Mouse (Mus musculus) G1E (cell line): ENCODE results near the gene Tia1. TPM values are rescaled to one million over a fixed set of nuclear protein-coding genes. Genes with fewer than 3 reads are reported as not detected.

Source experiments
- ATAC-seq: 2 replicates; pipeline ENCODE4 v1.8.0; 2016; ENCODE audit warnings: mild to moderate bottlenecking; ENCODE audit not compliant: insufficient number of reproducible peaks, poor library complexity, low FRiP score, severe bottlenecking; ENCODE audit errors: extremely low read depth
- DNase-seq: peaks from one replicate; pipeline ENCODE4 v3.0.0; 2012; ENCODE audit warnings: low spot score
- H3K27me3 ChIP-seq: 2 replicates; pipeline ENCODE4 v1.6.1; 2012; ENCODE audit warnings: mild to moderate bottlenecking, low read length, inconsistent platforms; ENCODE audit not compliant: insufficient read depth
- H3K36me3 ChIP-seq: replicated peaks from 2 replicates; pipeline ENCODE3; 2012; ENCODE audit warnings: mild to moderate bottlenecking, inconsistent platforms
- H3K4me1 ChIP-seq: 2 replicates; pipeline ENCODE4 v1.6.1; 2012; ENCODE audit warnings: low read depth, low read length, inconsistent platforms, mixed read lengths; ENCODE audit not compliant: insufficient read depth
- H3K4me3 ChIP-seq: 2 replicates; pipeline ENCODE4 v1.5.1; 2012; ENCODE audit warnings: low read depth, mild to moderate bottlenecking, inconsistent platforms, low read length, moderate library complexity, mixed read lengths
- H3K9me3 ChIP-seq: replicated peaks from 2 replicates; pipeline ENCODE4 v1.6.1; 2012; ENCODE audit warnings: inconsistent platforms
- CTCF ChIP-seq: IDR thresholded peaks from 2 replicates; pipeline ENCODE4 v1.5.1; 2012; ENCODE audit warnings: low read depth, low read length, inconsistent platforms, mixed read lengths
- GATA1 ChIP-seq: IDR thresholded peaks from 2 replicates; pipeline ENCODE4 v1.6.1; 2012; ENCODE audit warnings: borderline replicate concordance, low read length, inconsistent platforms, mixed read lengths
- GATA2 ChIP-seq: IDR thresholded peaks from 2 replicates; pipeline ENCODE4 v1.6.1; 2012; ENCODE audit warnings: low read depth, low read length, inconsistent platforms, borderline replicate concordance
- POLR2AphosphoS5 ChIP-seq: IDR thresholded peaks from 2 replicates; pipeline ENCODE4 v1.6.1; 2012; ENCODE audit warnings: low read depth, low read length, inconsistent platforms; ENCODE audit not compliant: insufficient replicate concordance
- TAL1 ChIP-seq: conservative IDR thresholded peaks from 2 replicates; pipeline ENCODE4 v1.6.1; 2012; ENCODE audit warnings: low read depth, low read length, inconsistent platforms, mixed read lengths
- polyA plus RNA-seq: library from polyadenylated mRNA; stranded (reverse); fragments of >175 nt; gene quantifications from 2 replicates; pipeline ENCODE4 v1.2.3, GENCODE M21; 2012
- total RNA-seq, 2 experiments: library from RNA; stranded (forward) in 1 of 2; stranded (reverse) in 1 of 2; fragments of 200-1000 nt in 1 of 2; fragments of >200 nt in 1 of 2; fragmentation: Nextera tagmentation in 1 of 2; gene quantifications; 2 replicates each; pipeline ENCODE4 v1.2.3; 2014 to 2017

Tia1 gene
- total and polyA plus RNA-seq, 3 experiments: 25.4 to 165 (median 84.0) TPM

- H3K9me3 ChIP-seq: no peaks in the 10 kb centered on the region
- no peak for TF ChIP-seq POLR2AphosphoS5
- TF ChIP-seq CTCF: no peak
- TF ChIP-seq GATA2: no peak
- no peak for TF ChIP-seq GATA1
- no peak for TF ChIP-seq TAL1
Observed at GRCm38 (mm10) chr6:86393187-86393586, 10.8 kb upstream of the Tia1 start.

DNA sequence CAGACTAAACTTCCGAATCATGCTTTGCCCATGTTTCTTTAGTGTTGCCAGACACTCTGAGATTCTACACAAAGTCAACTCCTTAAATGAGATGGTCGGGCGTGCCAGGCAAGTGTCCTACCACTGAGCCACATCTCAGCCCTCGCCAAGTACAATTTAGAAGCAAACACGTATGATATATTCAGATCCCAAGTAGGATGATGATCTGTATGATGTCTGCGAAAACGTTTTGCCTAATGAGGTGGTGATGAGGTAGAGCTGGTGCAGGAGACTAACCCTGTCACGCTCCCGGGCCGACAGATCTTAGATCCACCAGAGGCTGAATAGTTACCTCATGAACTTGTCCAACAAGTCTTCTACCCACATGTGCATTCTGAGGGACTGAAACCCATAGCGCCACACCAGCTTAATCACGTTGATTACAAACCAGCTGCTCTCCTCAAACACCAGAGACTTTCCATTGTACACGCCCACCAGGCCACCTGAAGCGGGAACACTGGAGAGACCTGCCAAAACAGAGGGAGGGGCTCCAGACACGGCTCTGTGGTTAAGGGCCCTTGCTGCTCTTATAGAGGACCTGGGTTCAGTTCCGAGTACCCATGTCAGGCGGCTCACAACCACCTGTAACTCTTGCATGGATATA, 9.8 kb upstream of the Tia1 start:
- Histone ChIP-seq H3K4me3 (no peak overlapping the region), H3K27me3 (no peaks in the 10 kb centered on the region), H3K36me3 (peaks cover 62% of the 10 kb centered on the region), H3K4me1 (peaks cover 41% of the 10 kb centered on the region), H3K9me3 (no peaks in the 10 kb centered on the region)
- no peak for DNase-seq
- no peak for ATAC-seq
- TF ChIP-seq TAL1: no peak
- no peak for TF ChIP-seq GATA1
- TF ChIP-seq POLR2AphosphoS5: no peak
- no peak for TF ChIP-seq GATA2
- TF ChIP-seq CTCF: no peak

More at GRCm38 (mm10) chr6:86393187-86393586, 10.8 kb upstream of the Tia1 start:
- no peaks in the 10 kb centered on the region for H3K27me3 ChIP-seq
- ATAC-seq: no peak
- no peak for DNase-seq
- no peak overlapping the region for H3K4me3 ChIP-seq
- H3K4me1 ChIP-seq: peaks cover 47% of the 10 kb centered on the region
- H3K36me3 ChIP-seq: peaks cover 72% of the 10 kb centered on the region

DNA sequence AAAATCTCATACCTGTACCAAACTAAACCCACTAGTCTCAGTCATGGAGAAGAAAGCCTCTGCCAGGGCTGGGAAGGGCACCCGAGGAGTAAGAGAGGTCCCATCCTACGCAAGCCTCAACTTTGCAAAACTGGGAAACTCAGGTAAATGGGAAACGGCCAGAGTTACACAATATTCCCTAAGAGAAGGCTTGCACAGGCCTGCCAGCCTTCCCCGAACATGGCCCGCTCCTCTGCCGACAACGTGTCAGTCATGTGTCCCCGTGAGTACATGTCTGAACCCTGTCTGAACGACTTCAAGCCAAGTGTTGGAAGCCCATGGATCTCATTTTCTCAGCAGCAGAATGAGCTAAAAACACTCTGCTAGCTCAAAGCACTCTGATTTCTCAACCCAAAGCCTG, 9.0 kb upstream of the Tia1 start:
- Histone ChIP-seq H3K4me3 (no peak overlapping the region; the same call in 1 of the 2 replicates), H3K27me3 (no peaks in the 10 kb centered on the region), H3K9me3 (no peaks in the 10 kb centered on the region), H3K4me1 (peaks cover 44% of the 10 kb centered on the region), H3K36me3 (peaks cover 54% of the 10 kb centered on the region)
- no peak for DNase-seq
- TF ChIP-seq GATA1 (no peak), TAL1 (no peak), POLR2AphosphoS5 (no peak), GATA2 (no peak), CTCF (no peak)
- ATAC-seq: no peak

- TF ChIP-seq GATA2 (no peak), GATA1 (no peak)
- H3K36me3 ChIP-seq: peaks cover 45% of the 10 kb centered on the region
- no peak for ATAC-seq
- no peaks in the 10 kb centered on the region for H3K27me3 ChIP-seq
- H3K4me3 ChIP-seq: peak overlapping the region; percentile 96
- DNase-seq: peak; percentile 24
- H3K4me1 ChIP-seq: peaks cover 52% of the 10 kb centered on the region
- H3K9me3 ChIP-seq: no peaks in the 10 kb centered on the region
Observed at GRCm38 (mm10) chr6:86395969-86396368, 8.1 kb upstream of the Tia1 start.

DNA sequence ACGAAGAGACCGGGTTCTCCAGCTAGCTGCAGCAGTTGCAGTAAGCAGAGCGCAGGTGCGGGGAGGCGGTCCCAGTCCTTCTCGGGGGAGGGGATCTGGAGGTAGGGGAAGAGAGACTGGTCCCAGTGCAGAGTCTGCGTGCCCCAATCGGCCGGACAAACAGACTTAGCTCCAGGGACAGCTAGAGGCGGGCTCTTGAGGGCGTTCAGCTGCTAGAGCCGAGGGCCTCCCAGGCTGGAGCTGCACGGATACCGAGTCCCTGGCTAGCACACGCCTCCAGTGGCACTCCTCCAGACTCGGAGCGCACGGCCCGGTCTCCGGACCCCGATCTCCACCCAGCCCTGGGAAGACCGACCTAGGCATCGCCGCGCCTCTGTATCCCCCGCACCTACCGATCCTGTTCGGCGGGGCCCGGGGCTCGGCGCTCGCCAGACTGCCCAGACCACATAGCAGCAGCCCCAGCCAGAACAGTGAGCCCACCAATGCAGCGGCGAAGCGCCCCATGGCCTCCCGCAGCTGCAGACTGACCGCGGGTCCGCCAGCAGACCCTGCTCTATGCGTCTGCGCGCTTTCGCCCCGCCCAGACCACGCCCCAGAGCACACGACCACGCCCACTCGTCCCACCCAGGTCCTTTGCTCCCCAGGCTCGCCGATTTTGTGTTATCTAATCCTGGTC, 7.3 kb upstream of the Tia1 start, which contains the start of gene Pcyox1:
Gene Pcyox1 (minus strand): TSS at position 574 of the 676 bp plus-strand sequence.
- TF ChIP-seq CTCF: no peak
- peaks cover 37% of the 10 kb centered on the region for H3K36me3 ChIP-seq
- H3K4me1 ChIP-seq: peaks cover 58% of the 10 kb centered on the region
- no peaks in the 10 kb centered on the region for H3K27me3 ChIP-seq
- H3K9me3 ChIP-seq: no peaks in the 10 kb centered on the region
- H3K4me3 ChIP-seq: peak within 1 kb of the TSS; percentile 96
- DNase-seq (peak; percentile 77), ATAC-seq (peak; percentile 54)

- Histone ChIP-seq H3K4me3 (peak overlapping the region; percentile 96), H3K9me3 (no peaks in the 10 kb centered on the region), H3K4me1 (peaks cover 58% of the 10 kb centered on the region), H3K36me3 (peaks cover 30% of the 10 kb centered on the region), H3K27me3 (no peaks in the 10 kb centered on the region)
- DNase-seq: no peak
- no peak for ATAC-seq
- TF ChIP-seq TAL1 (no peak), POLR2AphosphoS5 (no peak), GATA1 (no peak), CTCF (no peak), GATA2 (no peak)
Observed at GRCm38 (mm10) chr6:86397257-86397980, 6.6 kb upstream of the Tia1 start.
